Mouse (Mus musculus): ENCODE data around the gene Dek.

Gene Dek

DNA sequence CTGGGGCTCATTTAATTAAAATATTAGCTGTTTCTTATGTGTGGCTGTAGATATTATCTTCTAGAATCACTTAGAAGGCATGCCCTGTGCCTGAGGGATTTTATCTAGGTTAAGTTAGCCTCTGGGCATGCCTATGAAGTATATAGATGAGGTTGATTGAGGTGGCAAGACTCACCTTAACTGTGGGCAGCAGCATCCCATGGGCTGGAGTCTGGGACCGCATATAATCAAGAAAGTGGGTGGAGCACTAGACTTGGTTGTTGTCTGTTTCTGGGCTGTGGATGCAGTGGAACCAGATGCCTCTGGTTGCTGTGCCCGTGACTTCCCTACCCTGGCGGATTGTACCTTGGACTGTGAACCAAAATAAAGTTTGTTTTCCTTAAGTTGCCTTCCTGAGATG is 6.1 kb upstream of the Dek start:
- no peak for DNase-seq (ENCODE audit: extremely low spot score, low read depth, low spot score)

- DNase-seq (ENCODE audit: extremely low spot score, low read depth, low spot score), result no peak
Measured at GRCm38 (mm10) chr13:47111185-47111584, 5.2 kb upstream of the Dek start.

- no peak for DNase-seq (ENCODE audit: extremely low spot score, low read depth, low spot score)
Measured at GRCm38 (mm10) chr13:47109239-47109638, 3.2 kb upstream of the Dek start.

DNA sequence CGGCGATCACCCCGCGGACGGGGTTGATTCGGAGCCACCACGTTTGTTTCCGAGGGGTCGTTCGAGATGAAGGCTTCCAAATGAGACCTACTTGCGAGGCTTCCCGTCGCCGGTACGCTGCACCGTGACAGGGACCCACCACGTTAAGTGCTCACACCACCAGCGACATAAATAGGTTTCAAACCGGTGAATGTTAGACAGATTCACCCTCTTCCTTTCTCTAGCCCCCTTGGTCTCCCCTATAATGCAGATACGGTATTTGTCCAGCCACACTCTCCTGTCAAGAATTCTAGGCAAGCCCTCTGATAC is 533 bp upstream of the Dek start:
- DNase-seq (ENCODE audit: extremely low spot score, low read depth, low spot score), result no peak

- DNase-seq (ENCODE audit: extremely low spot score, low read depth, low spot score), result no peak
Measured at GRCm38 (mm10) chr13:47104856-47105541, 1.0 kb downstream of the Dek start.

- no peak for DNase-seq (ENCODE audit: extremely low spot score, low read depth, low spot score)
Measured at GRCm38 (mm10) chr13:47104146-47104545, 1.9 kb downstream of the Dek start.

- no peak for DNase-seq (ENCODE audit: extremely low spot score, low read depth, low spot score)
Measured at GRCm38 (mm10) chr13:47100587-47100986, 5.4 kb downstream of the Dek start.

- DNase-seq (ENCODE audit: extremely low spot score, low read depth, low spot score), result no peak
Measured at GRCm38 (mm10) chr13:47099265-47099664, 6.7 kb downstream of the Dek start.

DNA sequence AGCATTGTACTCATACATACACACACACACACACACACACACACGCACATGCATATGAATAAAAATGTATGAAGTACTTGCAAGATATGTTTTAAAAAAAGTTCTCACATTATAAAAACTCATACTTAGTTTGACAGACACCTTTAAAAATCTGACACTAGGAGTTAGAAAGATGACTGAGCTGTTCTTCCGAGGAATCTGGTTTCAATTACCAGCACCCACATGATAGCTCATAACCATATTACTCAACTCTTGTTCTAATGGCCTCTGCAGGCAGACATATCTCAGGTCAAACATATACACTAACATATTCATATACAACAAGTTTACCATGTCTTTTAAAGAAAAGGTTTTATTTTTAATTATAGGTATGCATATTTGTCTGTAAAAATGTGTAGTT is 9.4 kb downstream of the Dek start:
- DNase-seq (ENCODE audit: extremely low spot score, low read depth, low spot score), result no peak

DNA sequence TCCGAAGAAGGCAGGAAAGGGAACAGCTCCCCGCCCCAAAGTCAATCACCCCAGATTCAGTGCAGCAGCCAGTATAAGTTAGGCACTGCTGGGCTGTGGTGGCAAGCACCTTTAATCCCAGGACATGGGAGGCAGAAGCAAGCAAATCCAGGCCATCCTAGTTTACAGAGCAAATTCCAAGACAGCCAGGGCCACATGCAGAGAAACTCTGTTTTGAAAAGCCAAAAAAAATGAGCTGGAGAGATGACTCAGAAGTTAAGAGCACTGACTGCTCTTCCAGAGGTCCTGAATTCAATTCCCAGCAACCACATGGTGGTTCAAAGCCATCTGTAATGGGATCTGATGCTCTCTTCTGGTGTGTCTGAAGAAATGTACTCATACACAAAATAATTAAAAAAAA is 12.2 kb downstream of the Dek start:
- DNase-seq (ENCODE audit: extremely low spot score, low read depth, low spot score), result no peak

GRCm38 (mm10) chr13:47089271-47089670 is 16.7 kb downstream of the Dek start:
- DNase-seq (ENCODE audit: extremely low spot score, low read depth, low spot score), result no peak

GRCm38 (mm10) chr13:47088433-47088832 is 17.6 kb downstream of the Dek start:
- no peak for DNase-seq (ENCODE audit: extremely low spot score, low read depth, low spot score)

- DNase-seq (ENCODE audit: extremely low spot score, low read depth, low spot score), result no peak
Measured at GRCm38 (mm10) chr13:47080905-47081505, 25.0 kb downstream of the Dek start.

DNA sequence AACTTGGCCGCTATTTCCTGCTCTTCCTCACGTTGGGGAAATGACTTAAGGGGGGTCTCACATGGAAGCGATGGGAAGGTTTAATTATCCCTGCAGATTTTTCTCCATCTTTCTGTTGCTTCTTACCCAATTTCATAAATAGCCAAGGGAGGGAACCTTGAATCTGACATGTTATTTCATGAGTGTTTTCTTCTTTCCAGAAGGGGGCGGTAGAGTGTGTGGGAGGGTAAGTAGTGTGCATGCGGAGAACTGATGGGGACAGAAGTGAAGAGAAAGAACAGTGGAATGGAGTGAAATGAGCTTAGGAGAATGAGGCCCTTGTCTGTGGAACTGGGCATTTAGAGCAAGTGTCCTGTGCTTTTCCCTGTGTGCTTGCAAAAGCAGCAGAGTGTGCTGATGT is 27.2 kb downstream of the Dek start:
- no peak for DNase-seq (ENCODE audit: extremely low spot score, low read depth, low spot score)

DNA sequence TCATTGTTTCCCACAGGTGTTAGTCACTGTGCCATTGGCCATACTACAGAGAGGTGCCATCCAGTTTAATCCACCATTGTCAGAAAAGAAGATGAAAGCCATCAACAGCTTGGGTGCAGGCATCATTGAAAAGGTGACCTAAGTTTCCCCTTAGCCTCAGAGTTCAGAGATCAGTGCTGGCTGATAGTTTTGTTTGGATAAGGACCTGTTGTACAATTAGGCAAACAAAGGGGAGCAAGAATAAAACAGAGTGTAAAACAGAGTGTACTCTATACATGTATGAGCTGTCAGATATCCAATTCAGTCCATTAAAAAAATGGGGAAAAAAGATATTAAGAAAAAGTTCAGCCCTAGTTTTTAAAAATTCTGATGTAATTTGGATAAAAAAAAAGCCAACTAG is 28.6 kb downstream of the Dek start:
- no peak for DNase-seq (ENCODE audit: extremely low spot score, low read depth, low spot score)

GRCm38 (mm10) chr13:47076156-47076555 is 29.8 kb downstream of the Dek start:
- DNase-seq (ENCODE audit: extremely low spot score, low read depth, low spot score), result no peak

- DNase-seq (ENCODE audit: extremely low spot score, low read depth, low spot score), result no peak
Measured at GRCm38 (mm10) chr13:47072484-47072883, 33.5 kb downstream of the Dek start.

- no peak for DNase-seq (ENCODE audit: extremely low spot score, low read depth, low spot score)
Measured at GRCm38 (mm10) chr13:47071871-47072270, 34.1 kb downstream of the Dek start.

- DNase-seq (ENCODE audit: extremely low spot score, low read depth, low spot score), result no peak
Measured at GRCm38 (mm10) chr13:47070329-47071080, 35.5 kb downstream of the Dek start.

- no peak for DNase-seq (ENCODE audit: extremely low spot score, low read depth, low spot score)
Measured at GRCm38 (mm10) chr13:47067001-47067400, 39.0 kb downstream of the Dek start.

DNA sequence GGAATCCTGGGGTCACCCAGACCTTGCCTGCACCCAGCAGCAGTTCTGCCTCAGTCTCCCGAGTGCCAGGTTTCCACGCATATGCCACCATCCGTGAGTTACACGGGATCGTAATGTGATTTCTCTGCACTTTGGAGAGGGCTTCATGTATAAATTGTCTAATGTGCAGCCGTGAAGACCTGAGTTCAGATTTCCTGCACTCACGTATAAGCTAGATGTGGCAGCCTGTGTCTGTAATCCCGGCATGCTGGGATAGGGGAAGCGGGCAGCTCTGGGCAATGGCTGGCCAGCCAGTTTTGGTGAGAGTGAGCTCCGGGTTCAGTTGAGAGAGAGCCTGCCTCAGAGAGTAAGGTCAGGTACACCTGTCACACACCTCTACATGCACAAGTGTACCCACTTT is 39.5 kb downstream of the Dek start:
- DNase-seq (ENCODE audit: extremely low spot score, low read depth, low spot score), result no peak

DNA sequence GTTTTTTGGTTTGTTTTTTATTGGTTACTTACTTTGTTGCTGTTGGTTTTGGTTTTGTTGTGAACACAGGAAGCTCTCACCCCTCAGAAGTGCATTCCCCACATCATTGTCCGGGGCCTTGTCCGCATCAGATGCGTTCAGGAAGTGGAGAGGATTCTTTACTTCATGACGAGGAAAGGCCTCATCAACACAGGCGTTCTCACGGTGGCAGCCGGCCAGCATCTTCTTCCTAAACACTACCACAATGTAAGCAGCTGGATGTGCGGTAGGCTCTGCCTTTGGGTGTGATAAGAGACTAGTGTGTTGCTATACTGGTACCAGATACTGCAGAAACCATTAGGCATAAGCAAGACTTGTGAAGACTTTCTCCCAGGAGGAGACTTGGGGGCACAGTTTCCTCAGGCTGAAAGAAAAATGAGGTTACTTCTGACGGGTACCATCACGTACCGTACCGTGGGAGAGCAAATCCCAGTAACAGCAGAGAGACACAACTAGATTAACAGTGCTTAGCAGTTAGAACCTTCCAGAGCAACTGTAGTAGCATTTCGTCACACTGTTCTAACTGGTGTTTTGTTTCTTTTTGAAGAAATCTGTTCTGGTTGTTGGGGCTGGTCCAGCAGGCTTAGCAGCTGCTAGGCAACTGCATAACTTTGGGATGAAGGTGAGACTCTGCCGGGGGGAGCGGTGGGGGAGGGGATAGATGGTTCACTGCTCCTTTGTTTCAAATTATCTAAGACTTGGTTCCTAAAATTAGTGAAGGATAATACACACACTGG is 41.8 kb downstream of the Dek start:
- DNase-seq (ENCODE audit: extremely low spot score, low read depth, low spot score), result no peak
